Mouse (Mus musculus) ES-E14 (cell line): ENCODE data around the gene Zfp784. TPM values are rescaled to one million over a fixed set of nuclear protein-coding genes. Genes with fewer than 3 reads are reported as not detected.
A peak's percentile ranks its signal among the peaks of the same experiment; 100 is the strongest.
"Not testable (repeated sequence)": the region's sequence is repeated elsewhere in the genome, so short reads cannot be mapped to it uniquely, and the experiment has no call there.

Experiments used
- DNase-seq: peaks from one replicate; pipeline ENCODE4 v3.0.0-alpha.2; 2013; ENCODE audit warnings: low read depth, low spot score
- H3K27ac ChIP-seq: 2 replicates; pipeline ENCODE4 v1.5.1; 2012; ENCODE audit warnings: low read depth, mild to moderate bottlenecking, low read length, moderate library complexity, mixed read lengths; ENCODE audit not compliant: poor library complexity, insufficient read depth, severe bottlenecking
- H3K36me3 ChIP-seq: 2 replicates; pipeline ENCODE4 v1.6.1; 2012; ENCODE audit warnings: mild to moderate bottlenecking, low read length, moderate library complexity, mixed read lengths; ENCODE audit not compliant: control insufficient read depth, poor library complexity, insufficient read depth, severe bottlenecking
- H3K4me1 ChIP-seq, 2 experiments: fragments of 150-350 bp in 1 of 2; sonication (generic) in 1 of 2; 2 replicates each; pipeline ENCODE4 v1.6.1; 2012; ENCODE audit warnings: low read length in 2 of 2, mild to moderate bottlenecking in 1 of 2, mixed read lengths in 1 of 2; ENCODE audit not compliant: control insufficient read depth in 2 of 2, insufficient read depth in 2 of 2, poor library complexity in 1 of 2
- H3K4me3 ChIP-seq, 2 experiments: fragments of 150-350 bp in 1 of 2; sonication (generic) in 1 of 2; 2 replicates each; pipeline ENCODE4 v1.5.1; 2012; ENCODE audit warnings: low read length in 2 of 2, low read depth in 1 of 2, mild to moderate bottlenecking in 1 of 2, mixed read lengths in 1 of 2; ENCODE audit not compliant: insufficient read depth in 1 of 2, poor library complexity in 1 of 2, severe bottlenecking in 1 of 2
- H3K9ac ChIP-seq: 2 replicates; pipeline ENCODE4 v1.6.1; 2012; ENCODE audit warnings: low read depth, mild to moderate bottlenecking, low read length, mixed read lengths; ENCODE audit not compliant: poor library complexity, insufficient read depth, severe bottlenecking
- H3K9me3 ChIP-seq: fragments of 150-350 bp; sonication (generic); 2 replicates; pipeline ENCODE4 v1.6.1; 2012; ENCODE audit warnings: low read depth, mild to moderate bottlenecking, low read length; ENCODE audit not compliant: control insufficient read depth, insufficient read depth
- CHD2 ChIP-seq: IDR thresholded peaks from 2 replicates; pipeline ENCODE4 v1.6.1; 2014; ENCODE audit warnings: mild to moderate bottlenecking, low read depth, low read length, inconsistent platforms
- HCFC1 ChIP-seq: IDR thresholded peaks from 2 replicates; pipeline ENCODE4 v1.6.1; 2012; ENCODE audit warnings: low read length, inconsistent platforms, borderline replicate concordance; ENCODE audit not compliant: insufficient read depth
- MAFK ChIP-seq: IDR thresholded peaks from 2 replicates; pipeline ENCODE4 v1.6.1; 2014; ENCODE audit warnings: mild to moderate bottlenecking, low read depth, low read length, inconsistent platforms; ENCODE audit not compliant: insufficient read depth
- ZC3H11A ChIP-seq: IDR thresholded peaks from 2 replicates; pipeline ENCODE4 v1.6.1; 2012; ENCODE audit warnings: low read depth, mild to moderate bottlenecking, inconsistent platforms, low read length, borderline replicate concordance
- ZNF384 ChIP-seq: IDR thresholded peaks from 2 replicates; pipeline ENCODE4 v1.6.1; 2012; ENCODE audit warnings: low read depth, low read length, inconsistent platforms
- in situ Hi-C, 2 experiments: fragments of 600-800 bp; cut with MboI; formaldehyde crosslinking; loops; one replicate each; pipeline ENCODE4 v1.15.1; 2025; ENCODE audit warnings: low sequenced_read_pairs in 2 of 2, inconsistent platforms in 1 of 2; ENCODE audit not compliant: unreplicated experiment in 2 of 2
- total RNA-seq: library from RNA; depleted of rRNA; stranded (reverse); fragments of 300-350 nt; gene quantifications from 2 replicates; pipeline ENCODE4 v1.2.3, GENCODE M21; 2012

Zfp784 gene
- total RNA-seq, 1 experiment = 0.71 TPM

- Histone ChIP-seq H3K4me3 (peak within 1 kb of the TSS; percentile 81 to 97), H3K36me3 (peaks cover 43% of the 10 kb centered on the region), H3K9ac (peak within 1 kb of the TSS; percentile 91), H3K9me3 (no peaks in the 10 kb centered on the region), H3K27ac (peak within 1 kb of the TSS; percentile 70), H3K4me1 (peaks cover 2 to 3% of the 10 kb centered on the region in 2 experiments; a peak in 1 of 4 replicates)
- peak; percentile 91 for DNase-seq
- in situ Hi-C loops = no loop called here
- TF ChIP-seq HCFC1 = peak; percentile 84
- TF ChIP-seq MAFK = no peak
- peak; percentile 55; the same call in 1 of the 2 replicates for TF ChIP-seq CHD2
- no peak for TF ChIP-seq ZNF384
- no peak for TF ChIP-seq ZC3H11A
These were observed 41.9 kb upstream of the Zfp784 start, which contains the start of gene Epn1 for GRCm38 (mm10) chr7:5080010-5080751. Gene Epn1, plus strand, starts transcription at chr7:5080235.

GRCm38 (mm10) chr7:5079365-5080009 is 41.2 kb upstream of the Zfp784 start:
- DNase-seq, H3K9me3 ChIP-seq, in situ Hi-C loops, H3K4me1 ChIP-seq: not testable (repeated sequence)
- Histone ChIP-seq H3K9ac (peak overlapping the region; percentile 66), H3K27ac (peak overlapping the region; percentile 70; the same call in 1 of the 2 replicates), H3K4me3 (peak overlapping the region; percentile 59 to 97; a peak in 3 of 4 replicates), H3K36me3 (peaks cover 44% of the 10 kb centered on the region)

- TF ChIP-seq HCFC1 = no peak
- TF ChIP-seq MAFK = 0 out of 2 replicates have a peak, but pooled peaks have one; percentile 26
- DNase-seq = no peak
- no peak overlapping the region for H3K9ac ChIP-seq
- peaks cover 2 to 3% of the 10 kb centered on the region in 2 experiments; a peak in 2 of 4 replicates for H3K4me1 ChIP-seq
- in situ Hi-C loops = no loop called here
- H3K4me3 ChIP-seq = no peak overlapping the region
- no peak overlapping the region for H3K27ac ChIP-seq
- H3K36me3 ChIP-seq = peaks cover 50% of the 10 kb centered on the region
- H3K9me3 ChIP-seq = no peaks in the 10 kb centered on the region
These were observed 38.7 kb upstream of the Zfp784 start for GRCm38 (mm10) chr7:5076931-5077330.

GRCm38 (mm10) chr7:5074984-5075383 is 36.7 kb upstream of the Zfp784 start:
- Histone ChIP-seq H3K36me3 (peaks cover 68% of the 10 kb centered on the region), H3K9me3 (no peaks in the 10 kb centered on the region), H3K9ac (no peak overlapping the region), H3K4me3 (no peak overlapping the region), H3K27ac (no peak overlapping the region), H3K4me1 (peaks cover 0 to 3% of the 10 kb centered on the region in 2 experiments; a peak in 2 of 4 replicates)
- TF ChIP-seq ZC3H11A = no peak
- no peak for TF ChIP-seq MAFK
- TF ChIP-seq CHD2 = no peak
- in situ Hi-C loops = no loop called here
- no peak for DNase-seq

- H3K36me3 ChIP-seq = peaks cover 77% of the 10 kb centered on the region
- no peak overlapping the region for H3K9ac ChIP-seq
- in situ Hi-C loops = no loop called here
- H3K4me1 ChIP-seq = peaks cover 0 to 2% of the 10 kb centered on the region in 2 experiments; a peak in 2 of 4 replicates
- no peak overlapping the region for H3K4me3 ChIP-seq
- DNase-seq = no peak
- no peak overlapping the region for H3K27ac ChIP-seq
- TF ChIP-seq ZNF384 = no peak
- TF ChIP-seq ZC3H11A = no peak
- no peak for TF ChIP-seq MAFK
- TF ChIP-seq CHD2 = no peak
- TF ChIP-seq HCFC1 = no peak
- no peaks in the 10 kb centered on the region for H3K9me3 ChIP-seq
These were observed 35.3 kb upstream of the Zfp784 start for GRCm38 (mm10) chr7:5073586-5073985.
